Mouse (Mus musculus) brain, adult 10 weeks (tissue): ENCODE results near the gene Fezf1. TPM values are rescaled to one million over a fixed set of nuclear protein-coding genes. Genes with fewer than 3 reads are reported as not detected.

ENCODE experiments used
- polyA plus RNA-seq: library from polyadenylated mRNA; stranded (reverse); fragments of 350-450 nt; fragmentation: Illumina TruSeq; extraction: RNeasy Lipid Tissue Mini Kit (QIAGEN cat#74804); gene quantifications from one replicate; pipeline ENCODE4 v1.2.3, GENCODE M21; 2015; ENCODE audit warnings: low read depth, low replicate concordance

Gene Fezf1
- polyA plus RNA-seq: not detected

GRCm38 (mm10) chr6:23248313-23249052, at the start of gene Fezf1:
Gene Fezf1, minus strand, starts transcription at chr6:23248362.

Other genes with a start within 250 kb of the Fezf1 start
- 6.2 TPM for gene Aass, start 115.4 kb downstream of the Fezf1 start, polyA plus RNA-seq